Mouse (Mus musculus) G1E (cell line): ENCODE data around the gene Rps18. TPM values are rescaled to one million over a fixed set of nuclear protein-coding genes. Genes with fewer than 3 reads are reported as not detected.
A peak's percentile ranks its signal among the peaks of the same experiment; 100 is the strongest.
"Not testable (repeated sequence)": the region's sequence is repeated elsewhere in the genome, so short reads cannot be mapped to it uniquely, and the experiment has no call there.

Experiments
- ATAC-seq: 2 replicates; pipeline ENCODE4 v1.8.0; 2016; ENCODE audit warnings: mild to moderate bottlenecking; ENCODE audit not compliant: insufficient number of reproducible peaks, poor library complexity, low FRiP score, severe bottlenecking; ENCODE audit errors: extremely low read depth
- DNase-seq: peaks from one replicate; pipeline ENCODE4 v3.0.0; 2012; ENCODE audit warnings: low spot score
- H3K27me3 ChIP-seq: 2 replicates; pipeline ENCODE4 v1.6.1; 2012; ENCODE audit warnings: mild to moderate bottlenecking, low read length, inconsistent platforms; ENCODE audit not compliant: insufficient read depth
- H3K36me3 ChIP-seq: replicated peaks from 2 replicates; pipeline ENCODE3; 2012; ENCODE audit warnings: mild to moderate bottlenecking, inconsistent platforms
- H3K4me1 ChIP-seq: 2 replicates; pipeline ENCODE4 v1.6.1; 2012; ENCODE audit warnings: low read depth, low read length, inconsistent platforms, mixed read lengths; ENCODE audit not compliant: insufficient read depth
- H3K4me3 ChIP-seq: 2 replicates; pipeline ENCODE4 v1.5.1; 2012; ENCODE audit warnings: low read depth, mild to moderate bottlenecking, inconsistent platforms, low read length, moderate library complexity, mixed read lengths
- H3K9me3 ChIP-seq: replicated peaks from 2 replicates; pipeline ENCODE4 v1.6.1; 2012; ENCODE audit warnings: inconsistent platforms
- CTCF ChIP-seq: IDR thresholded peaks from 2 replicates; pipeline ENCODE4 v1.5.1; 2012; ENCODE audit warnings: low read depth, low read length, inconsistent platforms, mixed read lengths
- GATA1 ChIP-seq: IDR thresholded peaks from 2 replicates; pipeline ENCODE4 v1.6.1; 2012; ENCODE audit warnings: borderline replicate concordance, low read length, inconsistent platforms, mixed read lengths
- GATA2 ChIP-seq: IDR thresholded peaks from 2 replicates; pipeline ENCODE4 v1.6.1; 2012; ENCODE audit warnings: low read depth, low read length, inconsistent platforms, borderline replicate concordance
- POLR2AphosphoS5 ChIP-seq: IDR thresholded peaks from 2 replicates; pipeline ENCODE4 v1.6.1; 2012; ENCODE audit warnings: low read depth, low read length, inconsistent platforms; ENCODE audit not compliant: insufficient replicate concordance
- TAL1 ChIP-seq: conservative IDR thresholded peaks from 2 replicates; pipeline ENCODE4 v1.6.1; 2012; ENCODE audit warnings: low read depth, low read length, inconsistent platforms, mixed read lengths
- polyA plus RNA-seq: library from polyadenylated mRNA; stranded (reverse); fragments of >175 nt; gene quantifications from 2 replicates; pipeline ENCODE4 v1.2.3, GENCODE M21; 2012
- total RNA-seq, 2 experiments: library from RNA; stranded (forward) in 1 of 2; stranded (reverse) in 1 of 2; fragments of 200-1000 nt in 1 of 2; fragments of >200 nt in 1 of 2; fragmentation: Nextera tagmentation in 1 of 2; gene quantifications; 2 replicates each; pipeline ENCODE4 v1.2.3; 2014 to 2017

The Rps18 gene
- total and polyA plus RNA-seq, 3 experiments = 1,633 to 2,298 (median 1,704) TPM

DNA sequence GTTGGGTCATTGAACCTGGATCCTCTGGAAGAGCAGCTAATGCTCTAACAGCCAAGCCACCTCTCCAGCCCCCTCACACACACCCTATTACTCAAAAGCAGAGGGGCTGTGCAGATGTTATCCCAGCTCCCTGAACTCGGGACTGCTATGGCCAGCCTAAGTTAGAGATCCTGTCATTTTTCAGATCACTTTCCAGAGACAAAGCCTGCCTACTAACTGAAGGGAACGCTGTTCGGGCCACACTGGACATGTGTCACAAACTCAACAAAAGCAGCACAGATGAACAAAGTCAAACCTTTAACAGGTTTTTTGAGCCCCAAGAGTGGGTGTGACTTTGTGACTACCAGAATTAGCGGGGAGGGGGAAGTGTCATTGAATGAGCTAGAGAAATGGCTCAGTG, 2.9 kb downstream of the Rps18 start:
- Histone ChIP-seq H3K27me3 (no peaks in the 10 kb centered on the region), H3K4me1 (peaks cover 70% of the 10 kb centered on the region), H3K9me3 (no peaks in the 10 kb centered on the region), H3K4me3 (peak overlapping the region; percentile 93), H3K36me3 (peaks cover 81% of the 10 kb centered on the region)
- TF ChIP-seq TAL1 (no peak), GATA2 (no peak), GATA1 (no peak), CTCF (no peak), POLR2AphosphoS5 (no peak; the same call in 1 of the 2 replicates)
- DNase-seq = no peak
- no peak for ATAC-seq

DNA sequence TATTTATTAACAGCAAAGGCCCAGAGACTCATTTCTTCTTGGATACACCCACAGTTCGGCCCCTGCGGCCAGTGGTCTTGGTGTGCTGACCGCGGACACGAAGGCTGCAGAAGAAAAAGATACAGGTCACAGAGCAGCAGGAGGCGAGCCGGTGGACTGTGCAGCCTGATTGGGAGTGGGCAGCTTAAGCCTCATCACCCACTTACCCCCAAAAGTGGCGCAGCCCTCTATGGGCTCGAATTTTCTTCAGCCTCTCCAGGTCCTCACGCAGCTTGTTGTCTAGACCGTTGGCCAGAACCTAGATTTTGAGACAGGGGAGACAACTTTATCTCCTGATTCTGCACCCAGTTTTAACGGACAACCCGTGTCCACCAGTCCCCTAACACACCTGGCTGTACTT, 3.8 kb downstream of the Rps18 start:
- H3K4me1 ChIP-seq = peaks cover 69% of the 10 kb centered on the region
- peaks cover 81% of the 10 kb centered on the region for H3K36me3 ChIP-seq
- peak overlapping the region; percentile 93 for H3K4me3 ChIP-seq
- H3K9me3 ChIP-seq, ATAC-seq, H3K27me3 ChIP-seq, DNase-seq: not testable (repeated sequence)

DNA sequence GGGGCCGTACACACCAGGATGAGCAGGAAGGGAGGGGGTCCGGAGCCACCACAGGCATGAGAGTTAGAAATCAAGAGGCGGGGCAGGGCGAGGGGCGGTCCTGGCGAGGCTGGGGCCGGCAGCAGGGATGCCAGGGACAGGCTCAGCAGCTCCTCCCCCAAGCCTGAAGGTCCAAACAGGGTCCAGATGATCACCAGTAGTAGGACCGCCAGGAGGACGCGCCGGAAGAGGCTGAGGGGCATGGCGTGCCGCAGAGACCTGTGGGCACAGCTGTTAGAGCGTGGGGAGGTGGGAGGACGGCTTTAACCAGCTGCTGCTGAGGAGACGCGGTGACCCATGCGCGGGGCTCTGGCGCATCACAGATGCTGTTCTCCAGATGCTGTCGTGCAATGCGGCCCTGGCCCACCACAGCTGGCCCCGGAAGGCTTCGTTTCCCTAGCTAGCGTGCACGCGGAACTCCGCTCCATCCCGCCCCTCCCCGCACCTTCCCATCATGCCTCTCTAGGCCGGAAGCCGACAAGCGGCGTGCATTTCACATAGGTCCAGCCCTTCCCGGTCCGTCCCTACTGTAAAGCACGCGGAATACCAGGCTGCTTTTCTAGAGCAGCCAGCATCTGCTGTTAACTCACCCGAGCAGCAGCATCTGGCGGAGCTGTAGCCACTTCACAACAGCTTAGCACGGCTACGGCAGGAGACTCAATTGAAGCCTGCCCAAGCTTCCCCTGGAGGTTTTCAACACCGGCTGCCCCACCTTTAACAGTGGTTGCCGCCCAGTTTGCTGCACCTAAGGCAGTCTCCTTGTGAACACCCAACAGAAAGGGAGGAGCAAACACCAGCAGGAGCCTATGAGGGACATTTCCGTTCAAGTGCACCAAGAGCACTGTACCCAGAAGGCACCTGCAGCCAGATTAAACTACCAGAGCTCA, 4.5 kb downstream of the Rps18 start, which contains the start of gene B3galt4:
TSS of gene B3galt4 (minus strand) at position 468 of the 926 bp plus-strand sequence.
- TF ChIP-seq GATA2 (no peak), TAL1 (no peak), CTCF (no peak), POLR2AphosphoS5 (peak; percentile 97), GATA1 (no peak)
- DNase-seq (peak; percentile 56), ATAC-seq (peak; percentile 50)
- Histone ChIP-seq H3K9me3 (no peaks in the 10 kb centered on the region), H3K4me3 (peak within 1 kb of the TSS; percentile 93), H3K4me1 (peaks cover 64% of the 10 kb centered on the region), H3K36me3 (peaks cover 88% of the 10 kb centered on the region), H3K27me3 (no peaks in the 10 kb centered on the region)

DNA sequence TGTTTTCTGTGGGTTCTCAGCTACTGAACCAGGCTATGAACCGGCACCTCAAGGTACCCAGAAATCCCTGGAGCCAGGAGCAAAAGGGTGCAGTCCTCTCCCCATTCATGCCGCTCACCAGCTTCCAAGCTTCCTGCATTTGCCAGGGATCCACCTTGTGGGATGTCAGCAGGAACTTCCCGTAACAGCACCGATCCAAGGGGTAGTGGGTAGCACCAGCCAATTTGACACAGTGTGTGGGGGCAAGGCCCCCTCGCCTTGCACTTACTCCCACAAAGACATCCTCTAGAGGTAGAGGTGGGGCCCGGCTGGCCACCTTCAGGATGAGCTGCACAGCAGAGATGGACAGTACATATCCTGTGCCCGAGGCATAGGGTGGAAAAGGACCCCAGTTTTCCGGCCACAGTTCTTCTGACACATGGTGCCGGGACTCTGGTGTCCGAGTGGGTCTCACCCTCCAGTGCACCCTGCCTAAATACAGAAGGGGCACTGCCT, 5.6 kb downstream of the Rps18 start:
- DNase-seq = no peak
- Histone ChIP-seq H3K27me3 (no peaks in the 10 kb centered on the region), H3K4me1 (peaks cover 64% of the 10 kb centered on the region), H3K4me3 (peak overlapping the region; percentile 93; the same call in 1 of the 2 replicates), H3K36me3 (peaks cover 98% of the 10 kb centered on the region), H3K9me3 (no peaks in the 10 kb centered on the region)
- no peak for ATAC-seq
- TF ChIP-seq CTCF (no peak), GATA2 (no peak), GATA1 (no peak), POLR2AphosphoS5 (no peak), TAL1 (no peak)

DNA sequence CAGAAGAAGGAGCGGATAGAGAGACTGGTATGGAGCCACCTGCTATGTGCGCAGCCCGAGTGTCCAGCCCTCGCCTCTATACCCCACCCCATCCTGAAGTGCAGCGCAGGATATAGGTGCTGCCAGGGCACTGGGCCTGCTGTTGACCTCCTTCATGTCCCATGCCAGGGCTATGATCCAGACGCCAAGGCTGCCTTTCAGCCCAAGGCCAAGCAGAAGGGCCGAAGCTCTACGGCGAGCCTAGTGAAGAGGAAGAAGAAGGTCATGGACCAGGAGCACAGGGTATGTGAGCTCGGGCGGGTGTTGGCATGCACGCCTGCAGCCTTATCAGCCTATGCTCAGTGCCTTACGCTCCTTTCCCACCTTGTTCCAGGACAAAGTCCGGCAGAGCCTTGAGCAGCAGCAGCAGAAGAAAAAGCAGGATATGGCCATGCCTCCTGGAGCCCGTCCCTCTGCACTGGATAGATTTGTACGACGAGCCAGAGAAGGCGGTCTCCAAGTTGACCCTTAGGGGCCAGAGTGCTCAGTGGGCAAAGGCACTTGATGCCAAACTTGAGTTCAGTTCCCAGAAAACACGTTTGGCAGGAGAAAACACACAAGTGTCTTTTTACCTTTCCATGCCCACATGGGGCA, 6.8 kb downstream of the Rps18 start:
- ATAC-seq = no peak
- TF ChIP-seq CTCF = no peak
- no peak for TF ChIP-seq POLR2AphosphoS5
- no peak for TF ChIP-seq GATA2
- no peak for TF ChIP-seq GATA1
- no peak for TF ChIP-seq TAL1
- Histone ChIP-seq H3K9me3 (no peaks in the 10 kb centered on the region), H3K36me3 (peaks cover 98% of the 10 kb centered on the region), H3K27me3 (no peaks in the 10 kb centered on the region), H3K4me3 (no peak overlapping the region; the same call in 1 of the 2 replicates), H3K4me1 (peaks cover 70% of the 10 kb centered on the region)
- DNase-seq = no peak

DNA sequence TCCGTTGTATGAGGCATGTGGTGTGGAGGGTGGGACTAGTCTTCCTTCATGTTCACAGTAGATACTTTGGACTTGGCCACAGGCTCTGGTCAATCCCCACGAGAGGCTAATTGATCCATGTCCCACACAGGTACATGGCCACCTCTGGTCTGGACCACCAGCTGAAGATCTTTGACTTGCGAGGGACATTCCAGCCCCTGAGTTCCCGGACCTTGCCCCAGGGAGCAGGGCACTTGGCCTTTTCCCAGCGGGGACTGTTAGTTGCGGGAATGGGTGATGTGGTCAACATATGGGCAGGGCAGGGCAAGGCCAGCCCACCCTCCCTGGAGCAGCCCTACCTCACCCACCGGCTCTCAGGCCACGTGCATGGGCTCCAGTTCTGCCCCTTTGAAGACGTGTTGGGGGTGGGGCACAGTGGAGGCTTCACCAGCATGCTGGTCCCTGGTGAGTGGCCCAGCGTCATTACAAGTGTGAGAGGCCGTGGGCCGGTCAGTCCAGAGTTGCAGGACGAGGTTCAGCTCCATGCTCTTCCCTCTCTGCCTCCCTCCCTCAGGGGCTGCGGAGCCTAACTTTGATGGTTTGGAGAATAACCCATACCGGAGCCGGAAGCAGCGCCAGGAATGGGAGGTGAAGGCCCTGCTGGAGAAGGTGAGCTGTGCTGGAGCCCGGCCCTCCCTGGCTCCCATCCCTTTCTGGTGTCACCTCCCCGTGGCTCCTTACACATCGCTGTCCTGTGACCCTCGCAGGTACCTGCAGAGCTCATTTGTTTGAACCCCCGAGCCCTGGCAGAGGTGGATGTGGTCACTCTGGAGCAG, 7.5 kb downstream of the Rps18 start:
- H3K4me1 ChIP-seq = peaks cover 71% of the 10 kb centered on the region
- H3K4me3 ChIP-seq = no peak overlapping the region; the same call in 1 of the 2 replicates
- DNase-seq (no peak), ATAC-seq (no peak)
- H3K9me3 ChIP-seq = no peaks in the 10 kb centered on the region
- TF ChIP-seq GATA1 = no peak
- TF ChIP-seq TAL1 = no peak
- no peak for TF ChIP-seq CTCF
- H3K27me3 ChIP-seq = no peaks in the 10 kb centered on the region
- peaks cover 97% of the 10 kb centered on the region for H3K36me3 ChIP-seq
